Mouse (Mus musculus): ENCODE data around the gene Mcmbp. TPM values are rescaled to one million over a fixed set of nuclear protein-coding genes. Genes with fewer than 3 reads are reported as not detected.
A peak's percentile ranks its signal among the peaks of the same experiment; 100 is the strongest.

Gene Mcmbp
- polyA plus RNA-seq, 1 experiment from 2014 or later: 62.4 TPM

DNA sequence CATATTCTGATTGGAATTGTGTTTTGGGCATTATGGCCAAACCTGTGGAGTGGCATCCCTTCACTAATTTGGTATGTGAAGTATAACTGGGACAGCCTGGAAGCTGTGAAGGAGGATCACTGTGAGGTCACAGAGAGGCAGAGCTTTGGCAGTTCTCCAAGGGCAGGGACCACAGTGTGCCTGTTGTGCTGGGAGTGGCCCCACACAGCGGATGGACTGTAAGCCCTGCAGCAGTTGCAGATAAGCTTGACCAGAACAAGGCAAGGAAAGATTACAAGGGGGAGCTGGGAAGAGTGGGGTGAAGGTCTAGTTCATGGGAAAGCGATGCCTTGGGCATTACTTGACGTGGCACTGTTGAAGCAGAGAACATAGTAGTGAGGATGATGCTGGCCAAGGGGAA, 8.5 kb upstream of the Mcmbp start:
- H3K27ac ChIP-seq (ENCODE audit: low read length): no peak overlapping the region
- WGBS: 39% methylated on average over 3 of the region's 3 CpGs
- ATAC-seq (ENCODE audit: low read depth): peak; percentile 11; the same call in 1 of the 2 replicates
- no peak overlapping the region for H3K4me3 ChIP-seq (ENCODE audit: low read length)
- peaks cover 22% of the 10 kb centered on the region for H3K4me1 ChIP-seq (replicated peaks; ENCODE audit: control insufficient read depth, insufficient read depth, low read length)
- H3K9ac ChIP-seq (ENCODE audit: low read length): no peak overlapping the region
- no peaks in the 10 kb centered on the region for H3K9me3 ChIP-seq (ENCODE audit: control insufficient read depth, low read length)
- no peaks in the 10 kb centered on the region for H3K27me3 ChIP-seq (ENCODE audit: control insufficient read depth, insufficient read depth, low read depth, low read length)
- H3K36me3 ChIP-seq (ENCODE audit: control insufficient read depth, insufficient read depth, low read length): peaks cover 27% of the 10 kb centered on the region
- no peak overlapping the region for H3K4me2 ChIP-seq (ENCODE audit: low read depth, low read length)

DNA sequence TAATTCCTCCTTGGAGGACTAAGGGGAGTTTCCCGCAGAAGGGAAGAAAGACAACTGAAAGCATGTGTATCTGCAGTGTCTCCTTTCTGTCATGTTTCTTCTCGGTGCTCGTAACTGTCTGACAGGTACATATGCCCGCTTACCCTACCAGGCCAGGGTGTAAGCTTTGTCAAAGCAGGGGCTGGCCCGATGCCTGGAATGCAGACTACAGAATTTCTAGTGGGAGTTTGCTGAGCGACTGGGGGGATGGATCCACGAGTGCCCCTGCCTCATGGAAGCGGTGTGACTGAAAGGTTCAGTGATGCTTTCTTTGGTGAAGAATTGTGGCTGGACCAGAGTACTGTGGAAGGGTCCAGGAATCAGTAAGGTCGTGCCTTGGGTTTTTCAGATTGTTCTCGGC, 5.9 kb upstream of the Mcmbp start:
- no peak overlapping the region for H3K9ac ChIP-seq (ENCODE audit: low read length)
- H3K4me1 ChIP-seq (replicated peaks; ENCODE audit: control insufficient read depth, insufficient read depth, low read length): peaks cover 22% of the 10 kb centered on the region

DNA sequence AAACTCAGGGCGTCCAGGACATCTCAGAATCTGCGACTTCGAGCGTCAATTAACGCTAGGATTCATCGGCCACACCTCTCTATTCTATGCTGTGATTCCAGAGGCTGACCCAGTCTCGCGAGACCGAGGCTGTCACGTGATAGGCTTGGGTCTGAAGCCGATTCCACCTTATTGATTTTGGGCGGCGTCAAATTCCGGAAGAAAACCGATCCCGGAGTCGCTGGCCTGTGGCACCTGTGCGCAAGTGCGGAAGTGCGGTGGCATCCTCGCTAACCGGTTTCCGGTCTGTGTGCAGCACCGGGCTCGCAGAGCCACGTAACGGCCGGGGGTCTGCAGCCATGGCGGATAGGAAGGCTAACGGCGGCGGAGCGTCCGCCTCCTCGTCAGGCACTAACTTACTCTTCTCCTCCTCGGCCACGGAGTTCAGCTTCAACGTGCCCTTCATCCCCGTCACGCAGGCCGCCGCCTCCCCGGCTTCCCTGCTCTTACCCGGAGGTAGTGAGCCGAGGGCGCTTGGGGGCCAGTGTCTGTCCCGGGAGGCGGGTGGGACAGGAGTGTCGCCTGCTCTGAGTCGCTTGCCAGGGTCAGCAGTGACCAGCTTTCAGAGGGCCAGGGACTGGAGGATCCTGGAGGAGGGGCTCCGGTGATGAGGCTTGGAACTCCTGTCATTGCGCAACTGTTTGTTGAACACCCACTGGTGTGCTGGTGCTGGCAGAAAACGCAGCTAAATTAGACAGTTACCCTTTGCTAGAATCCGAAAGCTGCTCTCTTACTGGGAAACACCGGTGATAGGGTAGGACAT, 4.6 kb upstream of the Mcmbp start, which contains the start of gene Sec23ip:
Gene Sec23ip, plus strand, starts transcription at position 260 of the 802 bp plus-strand sequence.
- H3K9me3 ChIP-seq (ENCODE audit: control insufficient read depth, low read length): no peaks in the 10 kb centered on the region
- no peaks in the 10 kb centered on the region; the same call in 1 of the 2 replicates for H3K27me3 ChIP-seq (ENCODE audit: control insufficient read depth, insufficient read depth, low read depth, low read length)
- peak within 1 kb of the TSS; percentile 95 for H3K9ac ChIP-seq (ENCODE audit: low read length)
- peak within 1 kb of the TSS; percentile 73 for H3K4me2 ChIP-seq (ENCODE audit: low read depth, low read length)
- H3K36me3 ChIP-seq (ENCODE audit: control insufficient read depth, insufficient read depth, low read length): peaks cover under 1% of the 10 kb centered on the region
- peak; percentile 85 for ATAC-seq (ENCODE audit: low read depth)
- H3K4me1 ChIP-seq (replicated peaks; ENCODE audit: control insufficient read depth, insufficient read depth, low read length): peaks cover 22% of the 10 kb centered on the region
- H3K4me3 ChIP-seq (ENCODE audit: low read length): peak within 1 kb of the TSS; percentile 98
- peak within 1 kb of the TSS; percentile 71 for H3K27ac ChIP-seq (ENCODE audit: low read length)
- WGBS: under 1% methylated on average over 55 of the region's 55 CpGs

More for the DNA sequence above, 5.9 kb upstream of the Mcmbp start:
- no peak overlapping the region for H3K27ac ChIP-seq (ENCODE audit: low read length)
- peak overlapping the region; percentile 98; the same call in 1 of the 2 replicates for H3K4me3 ChIP-seq (ENCODE audit: low read length)
- peaks cover 13% of the 10 kb centered on the region for H3K36me3 ChIP-seq (ENCODE audit: control insufficient read depth, insufficient read depth, low read length)
- 71% methylated on average over 10 of the region's 10 CpGs for WGBS
- peak overlapping the region; percentile 73 for H3K4me2 ChIP-seq (ENCODE audit: low read depth, low read length)
- ATAC-seq (ENCODE audit: low read depth): no peak
- H3K27me3 ChIP-seq (ENCODE audit: control insufficient read depth, insufficient read depth, low read depth, low read length): no peaks in the 10 kb centered on the region; the same call in 1 of the 2 replicates
- H3K9me3 ChIP-seq (ENCODE audit: control insufficient read depth, low read length): no peaks in the 10 kb centered on the region

DNA sequence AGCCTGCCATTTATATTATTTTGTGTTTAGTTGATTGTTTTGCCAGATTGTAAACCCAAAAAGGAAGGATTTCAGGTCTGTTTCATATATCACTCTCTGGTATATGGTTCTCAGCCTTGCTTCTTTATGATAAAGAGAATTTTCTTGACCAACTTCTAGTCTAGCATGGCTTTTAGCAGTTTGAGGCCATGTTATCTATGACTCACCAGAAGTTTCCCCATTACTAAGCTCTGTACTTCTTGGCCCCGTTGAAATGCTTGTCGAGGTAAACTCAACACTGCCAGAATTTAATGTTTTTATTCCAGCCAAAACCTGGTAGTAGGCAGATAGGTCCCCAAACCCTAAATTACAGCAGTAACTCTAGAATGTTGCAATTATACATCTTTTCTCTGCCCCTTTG, 3.6 kb upstream of the Mcmbp start:
- WGBS: 65% methylated on average over 2 of the region's 2 CpGs
- no peak for ATAC-seq (ENCODE audit: low read depth)
- Histone ChIP-seq H3K27ac (ENCODE audit: low read length) (no peak overlapping the region), H3K27me3 (ENCODE audit: control insufficient read depth, insufficient read depth, low read depth, low read length) (no peaks in the 10 kb centered on the region; the same call in 1 of the 2 replicates), H3K4me2 (ENCODE audit: low read depth, low read length) (peak overlapping the region; percentile 73), H3K4me1 (replicated peaks; ENCODE audit: control insufficient read depth, insufficient read depth, low read length) (peaks cover 24% of the 10 kb centered on the region), H3K4me3 (ENCODE audit: low read length) (peak overlapping the region; percentile 98), H3K9ac (ENCODE audit: low read length) (no peak overlapping the region; the same call in 1 of the 2 replicates), H3K36me3 (ENCODE audit: control insufficient read depth, insufficient read depth, low read length) (no peaks in the 10 kb centered on the region; the same call in 1 of the 2 replicates), H3K9me3 (ENCODE audit: control insufficient read depth, low read length) (no peaks in the 10 kb centered on the region)

DNA sequence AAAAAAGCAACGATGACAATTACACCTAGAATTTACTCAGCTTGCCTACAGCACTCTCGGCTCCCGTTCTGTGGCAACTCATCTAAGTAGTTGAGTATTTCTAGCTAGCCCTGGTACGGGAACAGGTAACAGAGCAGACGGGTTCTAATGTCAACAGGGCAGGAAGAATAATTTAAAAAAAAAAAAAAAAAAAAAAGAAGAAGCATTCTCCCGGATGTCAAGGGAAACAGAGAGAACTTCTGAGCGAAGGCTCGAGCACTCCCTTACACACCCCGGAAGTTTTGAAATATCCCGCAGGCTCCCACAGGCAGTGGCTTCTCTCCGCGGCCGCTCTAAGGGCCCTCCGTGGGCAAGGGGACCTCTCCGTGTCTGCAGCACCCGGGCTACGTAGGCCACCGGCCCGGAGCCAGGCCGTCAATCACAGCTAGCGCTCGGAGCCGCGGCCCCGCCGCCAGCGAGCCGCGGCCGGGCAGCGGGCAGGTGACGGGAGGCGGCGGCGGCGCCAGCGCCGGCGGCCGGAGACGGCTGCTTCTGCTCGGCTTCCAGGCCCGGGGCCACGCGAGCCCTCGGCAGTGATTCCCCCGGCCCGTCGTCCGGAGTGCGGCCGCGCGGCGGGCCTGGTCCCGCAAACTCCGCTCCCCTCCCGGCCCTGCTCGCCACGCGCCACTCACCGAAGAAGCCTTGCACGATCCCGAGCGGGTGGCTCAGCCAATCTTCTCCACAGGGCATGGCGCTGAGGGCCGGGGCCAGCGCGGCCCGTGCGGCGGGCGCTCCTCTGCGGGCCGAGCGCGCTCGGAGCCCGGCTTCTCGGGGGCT, 625 bp downstream of the Mcmbp start:
- H3K4me2 ChIP-seq (ENCODE audit: low read depth, low read length): peak overlapping the region; percentile 88
- ATAC-seq (ENCODE audit: low read depth): peak; percentile 53
- peak overlapping the region; percentile 82 for H3K4me3 ChIP-seq (ENCODE audit: low read length)
- H3K27me3 ChIP-seq (ENCODE audit: control insufficient read depth, insufficient read depth, low read depth, low read length): no peaks in the 10 kb centered on the region; the same call in 1 of the 2 replicates
- H3K9ac ChIP-seq (ENCODE audit: low read length): peak overlapping the region; percentile 98
- H3K4me1 ChIP-seq (replicated peaks; ENCODE audit: control insufficient read depth, insufficient read depth, low read length): peaks cover 18% of the 10 kb centered on the region
- peaks cover 6% of the 10 kb centered on the region; the same call in 1 of the 2 replicates for H3K36me3 ChIP-seq (ENCODE audit: control insufficient read depth, insufficient read depth, low read length)
- H3K9me3 ChIP-seq (ENCODE audit: control insufficient read depth, low read length): no peaks in the 10 kb centered on the region
- H3K27ac ChIP-seq (ENCODE audit: low read length): peak overlapping the region; percentile 90
- WGBS: under 1% methylated on average over 54 of the region's 80 CpGs

DNA sequence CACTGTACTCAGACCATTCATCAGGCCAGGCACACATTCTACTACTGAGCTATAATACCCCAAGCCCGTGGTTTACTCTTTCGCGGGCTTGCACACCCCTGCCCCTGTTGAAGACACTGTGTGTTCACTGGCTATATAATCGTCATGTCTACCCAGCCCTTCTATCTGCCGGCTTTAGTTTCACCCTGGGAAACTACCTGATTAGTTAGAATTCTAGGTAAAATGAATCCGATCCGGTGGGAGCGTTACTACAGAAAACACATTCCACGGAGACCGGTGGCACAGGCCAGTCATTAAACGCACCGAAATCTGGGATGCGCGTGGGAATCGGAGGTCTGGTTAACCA, 1.2 kb downstream of the Mcmbp start:
- peak overlapping the region; percentile 82 for H3K4me3 ChIP-seq (ENCODE audit: low read length)
- WGBS: 2% methylated on average over 15 of the region's 15 CpGs
- ATAC-seq (ENCODE audit: low read depth): no peak
- peak overlapping the region; percentile 88 for H3K4me2 ChIP-seq (ENCODE audit: low read depth, low read length)
- H3K4me1 ChIP-seq (replicated peaks; ENCODE audit: control insufficient read depth, insufficient read depth, low read length): peaks cover 16% of the 10 kb centered on the region
- H3K27me3 ChIP-seq (ENCODE audit: control insufficient read depth, insufficient read depth, low read depth, low read length): no peaks in the 10 kb centered on the region; the same call in 1 of the 2 replicates
- H3K9me3 ChIP-seq (ENCODE audit: control insufficient read depth, low read length): no peaks in the 10 kb centered on the region
- H3K9ac ChIP-seq (ENCODE audit: low read length): peak overlapping the region; percentile 98
- H3K36me3 ChIP-seq (ENCODE audit: control insufficient read depth, insufficient read depth, low read length): peaks cover 7% of the 10 kb centered on the region; the same call in 1 of the 2 replicates
- no peak overlapping the region for H3K27ac ChIP-seq (ENCODE audit: low read length)

DNA sequence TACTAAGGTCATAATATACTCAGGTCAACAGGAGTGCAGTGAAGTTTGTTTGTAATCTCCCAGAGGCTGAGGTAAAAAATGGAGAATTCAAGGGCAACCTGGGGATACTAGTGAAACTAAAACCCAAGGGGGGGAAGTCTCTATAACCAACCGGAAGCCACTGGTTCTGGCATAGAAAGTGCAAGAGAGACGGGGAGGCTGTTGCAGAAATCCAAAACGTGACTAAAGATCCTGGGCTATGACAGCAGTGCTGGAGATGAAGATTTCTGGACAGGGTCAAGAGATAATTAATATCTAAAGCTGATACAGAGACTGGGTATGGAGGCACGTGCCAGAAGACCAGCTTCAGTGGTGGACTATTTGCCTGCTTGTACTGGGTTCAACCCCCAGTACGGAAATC, 2.3 kb downstream of the Mcmbp start:
- Histone ChIP-seq H3K4me3 (ENCODE audit: low read length) (peak overlapping the region; percentile 82), H3K27me3 (ENCODE audit: control insufficient read depth, insufficient read depth, low read depth, low read length) (no peaks in the 10 kb centered on the region; the same call in 1 of the 2 replicates), H3K9me3 (ENCODE audit: control insufficient read depth, low read length) (no peaks in the 10 kb centered on the region), H3K9ac (ENCODE audit: low read length) (no peak overlapping the region), H3K4me1 (replicated peaks; ENCODE audit: control insufficient read depth, insufficient read depth, low read length) (peaks cover 15% of the 10 kb centered on the region), H3K36me3 (ENCODE audit: control insufficient read depth, insufficient read depth, low read length) (peaks cover 7% of the 10 kb centered on the region; the same call in 1 of the 2 replicates), H3K4me2 (ENCODE audit: low read depth, low read length) (peak overlapping the region; percentile 88), H3K27ac (ENCODE audit: low read length) (no peak overlapping the region)
- 52% methylated on average over 5 of the region's 5 CpGs for WGBS
- no peak for ATAC-seq (ENCODE audit: low read depth)

DNA sequence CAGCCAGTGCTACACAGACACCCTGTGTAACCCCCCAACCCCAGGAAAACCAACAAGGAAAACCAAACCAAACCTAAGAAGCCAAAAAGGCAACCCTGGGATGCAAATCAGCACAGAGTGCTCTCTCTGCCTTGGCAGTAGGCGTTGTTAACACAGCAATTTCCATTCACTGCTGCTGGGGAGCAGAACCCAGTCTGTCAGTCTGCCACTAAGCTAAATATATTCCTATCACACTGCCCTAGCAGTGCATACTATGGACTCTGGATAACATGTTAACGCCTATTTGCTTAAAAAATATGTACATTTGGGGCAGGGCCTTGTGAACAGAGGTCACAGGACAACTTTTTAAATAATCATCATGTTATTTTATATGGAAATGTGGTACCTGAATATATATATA, 8.7 kb downstream of the Mcmbp start:
- no peak for ATAC-seq (ENCODE audit: low read depth)
- no peak overlapping the region for H3K9ac ChIP-seq (ENCODE audit: low read length)
- H3K27me3 ChIP-seq (ENCODE audit: control insufficient read depth, insufficient read depth, low read depth, low read length): no peaks in the 10 kb centered on the region
- H3K36me3 ChIP-seq (ENCODE audit: control insufficient read depth, insufficient read depth, low read length): peaks cover 7% of the 10 kb centered on the region; the same call in 1 of the 2 replicates
- H3K4me2 ChIP-seq (ENCODE audit: low read depth, low read length): no peak overlapping the region
- H3K4me3 ChIP-seq (ENCODE audit: low read length): no peak overlapping the region
- no peaks in the 10 kb centered on the region for H3K9me3 ChIP-seq (ENCODE audit: control insufficient read depth, low read length)
- H3K4me1 ChIP-seq (replicated peaks; ENCODE audit: control insufficient read depth, insufficient read depth, low read length): peaks cover 9% of the 10 kb centered on the region
- WGBS: 60% methylated on average over 2 of the region's 2 CpGs
- no peak overlapping the region for H3K27ac ChIP-seq (ENCODE audit: low read length)

DNA sequence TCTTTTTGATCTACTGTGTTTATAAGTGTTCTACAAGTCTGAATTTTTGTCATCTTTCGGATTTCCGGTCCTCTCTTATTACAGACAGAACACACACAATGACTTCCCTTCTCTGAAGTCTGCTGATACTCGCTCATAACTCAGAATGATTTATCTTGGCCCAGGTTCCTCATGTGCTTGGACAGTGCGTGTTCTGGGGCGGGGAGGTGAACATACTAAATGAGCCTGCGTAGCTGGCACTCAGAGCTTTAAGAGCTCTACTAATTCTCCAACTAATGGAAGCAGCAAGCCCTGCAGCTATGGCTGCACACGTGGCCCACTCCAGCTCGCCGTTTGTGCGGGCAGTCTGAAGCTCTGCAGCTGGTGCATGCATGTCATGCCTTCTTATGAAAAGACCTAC, 11.6 kb downstream of the Mcmbp start:
- no peaks in the 10 kb centered on the region for H3K27me3 ChIP-seq (ENCODE audit: control insufficient read depth, insufficient read depth, low read depth, low read length)
- no peak overlapping the region for H3K4me2 ChIP-seq (ENCODE audit: low read depth, low read length)
- 76% methylated on average over 10 of the region's 10 CpGs for WGBS
- no peaks in the 10 kb centered on the region for H3K9me3 ChIP-seq (ENCODE audit: control insufficient read depth, low read length)
- no peak overlapping the region for H3K27ac ChIP-seq (ENCODE audit: low read length)
- peaks cover 3% of the 10 kb centered on the region; the same call in 1 of the 2 replicates for H3K36me3 ChIP-seq (ENCODE audit: control insufficient read depth, insufficient read depth, low read length)
- peaks cover 18% of the 10 kb centered on the region for H3K4me1 ChIP-seq (replicated peaks; ENCODE audit: control insufficient read depth, insufficient read depth, low read length)
- H3K9ac ChIP-seq (ENCODE audit: low read length): no peak overlapping the region
- H3K4me3 ChIP-seq (ENCODE audit: low read length): no peak overlapping the region
- no peak for ATAC-seq (ENCODE audit: low read depth)
